Mouse (Mus musculus) CD4-positive helper T cell, adult 2 months (primary cell): ENCODE measurements around the gene Sf3b6.
"Not testable (repeated sequence)": the region's sequence is repeated elsewhere in the genome, so short reads cannot be mapped to it uniquely, and the experiment has no call there.

Source experiments
- DNase-seq: peaks from one replicate; pipeline ENCODE4 v3.0.0-alpha.2; 2012; ENCODE audit warnings: low read depth, missing footprints, low spot score

Gene Sf3b6

GRCm38 (mm10) chr12:4817361-4818101, at the start of gene Sf3b6:
TSS of gene Sf3b6 (plus strand) at chr12:4817544.
- peak; percentile 97 for DNase-seq

- peak; percentile 92 for DNase-seq
Measured at GRCm38 (mm10) chr12:4768492-4769332, 48.6 kb upstream of the Sf3b6 start, which contains the start of the genes Pfn4 and Fam228b. TSS of gene Pfn4 (plus strand) at chr12:4769022. TSS of gene Fam228b (minus strand) at chr12:4769267.

- no peak for DNase-seq
Measured at GRCm38 (mm10) chr12:4769333-4769723, 48.0 kb upstream of the Sf3b6 start.

GRCm38 (mm10) chr12:4774895-4775587, 42.3 kb upstream of the Sf3b6 start:
- no peak for DNase-seq

GRCm38 (mm10) chr12:4775588-4775949, 41.8 kb upstream of the Sf3b6 start:
- DNase-seq, result no peak

- no peak for DNase-seq
Measured at GRCm38 (mm10) chr12:4777734-4778133, 39.6 kb upstream of the Sf3b6 start.

GRCm38 (mm10) chr12:4780245-4780644, 37.1 kb upstream of the Sf3b6 start:
- no peak for DNase-seq

GRCm38 (mm10) chr12:4781270-4781669, 36.1 kb upstream of the Sf3b6 start:
- no peak for DNase-seq

- DNase-seq, result not testable (repeated sequence)
Measured at GRCm38 (mm10) chr12:4781725-4782404, 35.5 kb upstream of the Sf3b6 start.

GRCm38 (mm10) chr12:4783598-4783997, 33.7 kb upstream of the Sf3b6 start:
- DNase-seq, result no peak

- DNase-seq, result no peak
Measured at GRCm38 (mm10) chr12:4784466-4784865, 32.9 kb upstream of the Sf3b6 start.

- DNase-seq, result not testable (repeated sequence)
Measured at GRCm38 (mm10) chr12:4788128-4788527, 29.2 kb upstream of the Sf3b6 start.

GRCm38 (mm10) chr12:4793718-4794117, 23.6 kb upstream of the Sf3b6 start:
- DNase-seq, result no peak

GRCm38 (mm10) chr12:4797471-4797870, 19.9 kb upstream of the Sf3b6 start:
- not testable (repeated sequence) for DNase-seq

GRCm38 (mm10) chr12:4811036-4811435, 6.3 kb upstream of the Sf3b6 start:
- no peak for DNase-seq

GRCm38 (mm10) chr12:4811705-4812104, 5.6 kb upstream of the Sf3b6 start:
- no peak for DNase-seq

- no peak for DNase-seq
Measured at GRCm38 (mm10) chr12:4813636-4814035, 3.7 kb upstream of the Sf3b6 start.

GRCm38 (mm10) chr12:4816680-4817360, 524 bp upstream of the Sf3b6 start:
- DNase-seq, result no peak

- no peak for DNase-seq
Measured at GRCm38 (mm10) chr12:4827256-4827655, 9.9 kb downstream of the Sf3b6 start.

- DNase-seq, result no peak
Measured at GRCm38 (mm10) chr12:4836959-4837358, 19.6 kb downstream of the Sf3b6 start.

- DNase-seq, result no peak
Measured at GRCm38 (mm10) chr12:4840010-4840409, 22.7 kb downstream of the Sf3b6 start.
